Mouse (Mus musculus) layer of hippocampus, adult 2 months (tissue): ENCODE data around the gene Csrp2. TPM values are rescaled to one million over a fixed set of nuclear protein-coding genes. Genes with fewer than 3 reads are reported as not detected.
A peak's percentile ranks its signal among the peaks of the same experiment; 100 is the strongest.

Experiments used
- DNase-seq, 2 experiments: peaks; one replicate each; pipeline ENCODE4 v3.0.0; 2022; ENCODE audit warnings: low spot score in 2 of 2
- H3K27ac ChIP-seq: fragments of 200-600 bp; 2 replicates; pipeline ENCODE4 v1.8.1; 2022
- H3K4me3 ChIP-seq: fragments of 200-600 bp; 2 replicates; pipeline ENCODE4 v1.8.1; 2022; ENCODE audit warnings: mild to moderate bottlenecking
- CTCF ChIP-seq: fragments of 200-600 bp; conservative IDR thresholded peaks from 2 replicates; pipeline ENCODE4 v1.8.1; 2022; ENCODE audit warnings: antibody characterized with exemption, mild to moderate bottlenecking, moderate library complexity
- total RNA-seq, 2 experiments: library from RNA; stranded (reverse); gene quantifications; 2 replicates each; pipeline ENCODE4 v1.2.3; 2021

The Csrp2 gene
- total RNA-seq, 2 experiments from 2014 or later = 20.2 to 24.6 TPM

DNA sequence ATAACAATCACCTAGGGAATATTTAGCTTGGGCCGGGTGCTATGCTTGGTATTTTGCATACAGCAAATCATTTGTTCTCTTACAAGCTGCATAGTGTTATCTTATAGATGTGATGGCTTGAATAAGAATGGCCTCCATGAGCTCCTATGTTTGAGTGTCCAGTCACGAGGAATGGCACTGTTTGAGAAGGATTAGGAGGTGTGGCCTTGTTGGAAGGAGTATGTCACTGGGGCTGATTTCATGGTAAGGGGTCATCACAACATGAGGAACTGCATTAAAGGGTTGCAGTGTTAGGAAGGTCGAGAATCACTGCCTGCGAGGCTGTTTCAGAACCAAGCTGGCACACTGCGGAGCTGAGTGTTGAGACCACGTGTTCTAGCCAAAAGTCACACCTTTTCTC, 2.1 kb upstream of the Csrp2 start:
- no peak for DNase-seq
- no peak overlapping the region for H3K4me3 ChIP-seq
- no peak for TF ChIP-seq CTCF

DNA sequence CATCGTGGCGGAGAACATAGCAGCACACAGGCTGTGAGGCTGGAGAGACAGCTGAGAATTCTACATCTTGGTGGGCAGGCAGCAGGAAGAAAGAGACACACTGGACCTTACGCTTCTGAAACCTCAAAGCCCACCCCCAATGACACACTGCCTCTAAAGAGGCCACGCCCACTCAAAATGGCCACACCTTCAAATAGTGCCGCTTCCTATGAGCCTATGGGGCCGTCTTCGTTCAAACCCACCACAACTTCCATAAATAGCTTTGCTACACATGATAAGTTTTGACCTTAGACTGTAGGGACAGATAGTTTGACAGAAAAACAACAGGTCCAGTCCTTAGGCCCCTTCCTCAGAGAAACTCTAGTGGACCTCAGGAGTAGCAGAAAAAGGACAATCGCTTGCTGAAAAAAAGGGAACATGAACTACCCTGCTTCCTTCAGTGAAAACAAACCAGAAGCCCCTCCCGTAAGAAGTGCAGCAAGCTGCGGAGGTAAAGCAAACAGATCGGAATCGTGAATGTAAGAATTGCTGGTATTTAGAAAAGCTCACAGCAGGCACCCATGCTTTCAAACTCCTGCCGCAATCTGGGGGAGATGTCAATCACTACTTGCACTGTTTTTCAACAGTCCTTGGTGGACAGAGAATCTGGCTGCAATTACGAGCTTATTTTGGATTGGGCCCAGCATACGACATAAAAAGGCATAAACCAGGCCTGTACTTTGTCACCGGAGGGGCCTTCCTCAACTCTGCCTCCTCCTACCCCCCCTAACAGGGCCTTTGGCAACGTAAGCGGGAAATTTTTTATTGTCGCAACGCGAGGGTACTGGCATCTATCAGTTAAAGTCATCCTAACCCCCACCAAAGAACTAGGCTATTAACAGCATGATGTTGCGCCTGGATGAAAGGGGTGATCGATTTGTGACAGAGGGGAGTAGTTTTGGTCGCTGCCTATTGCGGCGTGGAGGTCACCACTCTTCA, 886 bp upstream of the Csrp2 start:
- Histone ChIP-seq H3K27ac (peak overlapping the region; percentile 80), H3K4me3 (peak overlapping the region; percentile 72)
- TF ChIP-seq CTCF = no peak
- no peak for DNase-seq

More for the DNA sequence above, 2.1 kb upstream of the Csrp2 start:
- no peak overlapping the region for H3K27ac ChIP-seq

DNA sequence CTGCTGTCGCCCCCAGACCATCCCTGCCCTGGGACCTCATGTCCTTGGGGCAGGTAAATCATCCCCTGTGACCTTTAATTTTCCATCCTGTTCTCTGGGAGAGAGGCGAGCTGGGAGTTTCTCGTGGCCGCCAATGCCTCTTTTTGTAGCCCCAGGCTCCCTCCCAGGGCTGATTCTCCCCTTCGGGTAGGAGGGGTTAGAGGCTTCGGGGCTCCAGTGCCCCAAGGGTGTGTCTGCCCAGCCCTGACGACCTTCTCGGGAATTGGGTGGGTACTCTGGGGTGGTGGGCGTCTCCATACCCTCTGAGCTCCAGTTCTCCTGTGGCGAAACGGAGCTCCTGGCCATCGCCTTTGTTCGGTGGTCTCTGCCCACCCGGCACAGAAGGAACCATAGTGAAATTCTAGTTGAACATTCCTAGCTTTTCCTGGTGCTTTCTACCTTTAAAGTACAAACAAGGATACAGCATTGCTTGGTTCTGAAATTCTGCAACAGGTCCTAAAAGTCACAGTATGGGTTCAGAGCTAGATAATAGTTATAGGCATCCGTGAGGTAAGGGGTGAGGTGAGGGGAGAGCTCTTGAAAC, 870 bp downstream of the Csrp2 start:
- H3K4me3 ChIP-seq = peak overlapping the region; percentile 72
- no peak for DNase-seq
- peak overlapping the region; percentile 80 for H3K27ac ChIP-seq
- no peak for TF ChIP-seq CTCF

DNA sequence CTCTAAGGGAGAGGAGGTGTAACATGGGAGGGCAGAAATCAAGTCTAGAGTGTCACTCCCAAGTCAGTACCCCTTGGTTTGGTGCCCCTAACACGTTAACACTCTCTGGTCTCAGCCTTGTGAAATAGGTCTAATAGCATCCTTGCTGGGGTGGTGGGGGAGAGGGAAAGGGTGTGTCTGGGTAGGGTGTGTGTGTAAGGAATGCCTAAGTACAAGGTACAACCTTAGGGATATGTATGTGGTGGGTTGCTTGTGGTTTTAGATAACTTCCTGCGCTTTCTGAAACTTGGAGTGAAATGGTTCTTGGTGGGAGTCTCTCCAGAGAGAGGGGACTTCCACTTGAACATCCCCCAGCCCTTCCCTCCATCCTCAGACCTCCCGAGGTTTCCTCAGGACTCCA, 2.3 kb downstream of the Csrp2 start:
- no peak overlapping the region for H3K27ac ChIP-seq
- no peak for DNase-seq
- no peak overlapping the region for H3K4me3 ChIP-seq
- TF ChIP-seq CTCF = no peak

DNA sequence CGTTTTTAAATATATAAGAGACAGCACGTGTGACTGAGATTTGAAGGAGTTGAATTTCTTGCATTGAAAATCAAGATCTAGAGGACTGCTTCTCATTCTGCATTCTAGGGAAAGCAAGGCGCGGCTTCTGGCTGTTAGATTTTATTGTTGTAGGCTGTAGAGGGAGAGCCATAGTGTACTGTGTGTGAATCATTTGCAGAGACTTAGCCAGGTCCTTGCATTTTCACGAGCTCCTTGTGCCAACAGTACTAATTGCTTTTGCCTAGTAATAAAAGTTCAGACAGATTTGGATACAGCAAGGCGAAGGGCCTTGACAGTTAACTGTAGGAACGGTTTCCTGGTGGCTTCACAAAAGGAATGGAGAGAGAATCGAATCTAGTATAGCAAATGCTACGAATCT, 3.0 kb downstream of the Csrp2 start:
- no peak for TF ChIP-seq CTCF
- no peak for DNase-seq
- no peak overlapping the region for H3K27ac ChIP-seq
- no peak overlapping the region for H3K4me3 ChIP-seq

- peak in 1 of 2 experiments; percentile 49 for DNase-seq
- no peak overlapping the region for H3K4me3 ChIP-seq
- TF ChIP-seq CTCF = peak; percentile 51
- H3K27ac ChIP-seq = peak overlapping the region; percentile 75
These were observed 7.9 kb downstream of the Csrp2 start for GRCm38 (mm10) chr10:110927491-110927890.

DNA sequence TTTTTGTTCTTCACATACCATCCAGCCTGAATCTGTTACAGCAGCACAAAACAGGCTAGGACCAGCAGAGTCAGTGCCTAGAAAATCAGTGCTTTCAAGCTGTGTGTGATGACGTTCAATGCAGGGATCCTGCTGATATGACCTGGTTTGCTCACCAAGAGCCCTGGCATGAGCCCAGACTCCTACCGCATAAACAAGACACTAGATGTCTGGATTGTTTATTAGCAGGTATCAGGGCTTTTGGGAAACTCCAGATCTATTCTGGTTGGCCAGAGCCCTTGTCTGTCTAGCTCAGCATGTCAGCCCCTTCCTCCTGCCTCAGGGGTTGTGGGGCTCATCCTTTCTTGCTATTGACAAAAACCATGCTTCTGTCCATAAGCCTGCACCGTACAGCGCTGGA, 10.2 kb downstream of the Csrp2 start:
- Histone ChIP-seq H3K4me3 (no peak overlapping the region), H3K27ac (no peak overlapping the region; the same call in 1 of the 2 replicates)
- TF ChIP-seq CTCF = no peak
- no peak for DNase-seq

DNA sequence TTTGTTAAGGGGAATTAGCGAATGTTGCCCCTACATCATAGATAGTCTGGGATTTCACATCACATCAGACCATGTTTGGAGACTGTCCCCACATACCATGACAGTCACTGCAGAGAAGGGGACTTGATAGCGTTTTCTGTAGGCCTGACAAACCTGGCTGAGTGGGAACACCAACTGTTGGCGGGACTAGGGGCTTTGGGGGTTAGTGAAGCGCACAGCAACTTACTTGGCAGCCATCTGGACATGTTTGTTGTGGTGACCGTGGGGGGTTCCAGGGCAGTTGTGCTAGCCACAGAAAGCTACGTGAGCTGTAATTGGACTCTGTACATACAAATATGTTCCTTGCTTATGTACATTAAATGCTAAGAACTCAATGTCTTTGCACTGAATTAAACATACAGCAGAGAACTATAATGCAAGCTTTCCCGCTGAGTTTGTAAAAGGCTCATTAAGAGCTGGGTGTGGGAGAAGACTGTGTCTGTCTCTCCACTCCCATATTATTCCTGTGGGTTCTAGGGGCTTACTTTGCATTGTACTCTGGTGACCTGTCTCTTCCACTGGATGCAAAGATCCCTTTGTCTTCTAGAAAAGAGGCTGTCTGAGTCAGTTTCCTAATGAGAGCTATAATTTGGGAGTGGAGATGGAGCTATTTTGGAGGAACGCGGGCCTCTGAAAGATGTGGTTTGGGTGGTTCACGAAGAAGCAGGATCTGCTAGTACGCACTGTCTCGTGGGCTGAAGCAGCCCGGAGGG, 11.7 kb downstream of the Csrp2 start:
- DNase-seq = no peak
- TF ChIP-seq CTCF = no peak
- Histone ChIP-seq H3K27ac (peak overlapping the region; percentile 54; the same call in 1 of the 2 replicates), H3K4me3 (peak overlapping the region; percentile 28; the same call in 1 of the 2 replicates)

DNA sequence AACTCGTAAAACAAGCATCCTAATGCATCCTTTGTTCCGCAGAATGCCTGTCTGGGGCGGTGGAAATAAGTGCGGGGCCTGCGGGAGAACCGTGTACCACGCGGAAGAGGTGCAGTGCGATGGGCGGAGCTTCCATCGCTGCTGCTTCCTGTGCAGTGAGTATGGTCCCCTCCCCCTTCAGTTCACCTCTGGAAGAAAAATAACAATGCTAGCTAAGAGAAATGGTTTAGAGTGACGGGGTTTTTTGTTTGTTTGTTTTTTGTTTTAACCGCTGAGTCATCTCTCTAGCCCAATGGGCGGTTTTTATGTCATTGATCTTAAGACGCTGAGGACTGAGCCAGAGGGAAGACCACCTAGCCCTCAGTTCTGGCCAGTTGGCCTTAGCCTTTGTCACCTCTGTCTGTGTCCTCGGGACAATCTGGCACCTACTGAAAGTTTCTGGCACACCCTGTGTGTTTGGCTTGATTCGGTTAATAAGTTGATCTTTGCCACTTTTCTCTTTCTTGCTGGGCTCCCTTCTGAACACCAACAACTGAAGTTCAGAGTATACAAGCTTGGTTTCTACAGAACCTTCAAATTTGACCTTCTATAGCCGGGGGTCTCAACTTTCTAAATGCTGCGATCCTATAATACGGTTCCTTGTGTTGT, 12.4 kb downstream of the Csrp2 start:
- DNase-seq = no peak
- TF ChIP-seq CTCF = no peak
- Histone ChIP-seq H3K27ac (peak overlapping the region; percentile 54; the same call in 1 of the 2 replicates), H3K4me3 (peak overlapping the region; percentile 28; the same call in 1 of the 2 replicates)

DNA sequence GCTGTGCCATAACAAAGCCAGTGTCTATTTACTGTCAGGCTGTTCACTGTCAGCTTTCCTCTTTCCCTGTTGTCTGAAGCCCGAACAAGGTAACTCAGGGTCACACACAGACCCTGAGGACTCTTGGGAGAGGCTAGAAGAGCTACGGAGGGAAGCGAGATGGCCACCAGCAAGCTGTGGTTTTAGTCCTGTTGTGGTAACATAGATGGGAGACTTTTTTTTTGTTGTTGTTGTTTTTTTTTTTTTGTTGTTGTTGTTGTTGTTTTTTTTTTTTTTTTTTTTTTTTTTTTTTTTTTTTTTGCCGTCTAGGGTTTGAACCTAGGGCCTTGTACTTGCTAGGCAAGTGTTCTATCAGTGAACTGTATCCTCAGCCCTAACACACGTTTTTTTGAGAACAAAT, 14.0 kb downstream of the Csrp2 start:
- Histone ChIP-seq H3K4me3 (no peak overlapping the region), H3K27ac (no peak overlapping the region)
- no peak for TF ChIP-seq CTCF
- DNase-seq = no peak

DNA sequence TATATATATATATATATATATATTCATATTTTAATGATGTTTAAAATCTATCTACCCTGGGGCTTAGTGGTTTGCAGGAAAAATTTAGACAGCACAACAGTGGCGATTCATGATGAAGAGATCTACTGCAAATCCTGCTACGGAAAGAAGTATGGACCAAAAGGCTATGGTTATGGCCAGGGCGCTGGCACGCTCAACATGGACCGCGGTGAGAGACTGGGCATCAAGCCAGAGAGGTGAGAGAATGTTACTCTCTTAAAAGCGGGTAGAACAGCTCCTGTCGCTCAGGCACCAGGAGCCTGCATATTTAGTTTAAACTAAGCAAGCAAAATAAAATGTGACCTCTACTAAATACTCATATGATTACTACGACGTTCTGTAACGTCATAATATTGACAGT, 15.5 kb downstream of the Csrp2 start:
- H3K4me3 ChIP-seq = no peak overlapping the region
- no peak for DNase-seq
- H3K27ac ChIP-seq = no peak overlapping the region
- no peak for TF ChIP-seq CTCF

GRCm38 (mm10) chr10:110935669-110936068, 16.1 kb downstream of the Csrp2 start:
- TF ChIP-seq CTCF = peak; percentile 36; the same call in 1 of the 2 replicates
- Histone ChIP-seq H3K4me3 (no peak overlapping the region), H3K27ac (no peak overlapping the region)
- no peak for DNase-seq
